Mouse (Mus musculus): ENCODE results near the gene Aatk. TPM values are rescaled to one million over a fixed set of nuclear protein-coding genes. Genes with fewer than 3 reads are reported as not detected.

Gene Aatk
- 100 to 1,000 TPM; 213 to 224 TPM for total RNA-seq (2021)

GRCm38 (mm10) chr11:120046553-120047191, at the start of gene Aatk:
TSS of gene Aatk (minus strand) at chr11:120047167.
- DNase-seq: peak in 1 of 2 experiments; percentile 46

- no peak for DNase-seq
Observed at GRCm38 (mm10) chr11:120092817-120093591, 46.0 kb upstream of the Aatk start.

GRCm38 (mm10) chr11:120090661-120091060, 43.7 kb upstream of the Aatk start:
- no peak for DNase-seq

GRCm38 (mm10) chr11:120086702-120087152, 39.8 kb upstream of the Aatk start, which contains the start of gene Cep131:
TSS of gene Cep131 (minus strand) at chr11:120086827.
- peak; percentile 97 for DNase-seq

GRCm38 (mm10) chr11:120085891-120086627, 39.1 kb upstream of the Aatk start:
- DNase-seq: peak in 1 of 2 experiments; percentile 26

GRCm38 (mm10) chr11:120080282-120080681, 33.3 kb upstream of the Aatk start:
- DNase-seq: no peak

- DNase-seq: no peak
Observed at GRCm38 (mm10) chr11:120076191-120076590, 29.2 kb upstream of the Aatk start.

- DNase-seq: no peak
Observed at GRCm38 (mm10) chr11:120072986-120073647, 26.1 kb upstream of the Aatk start.

- no peak for DNase-seq
Observed at GRCm38 (mm10) chr11:120071731-120072320, 24.9 kb upstream of the Aatk start.

GRCm38 (mm10) chr11:120071065-120071464, 24.1 kb upstream of the Aatk start:
- no peak for DNase-seq

- DNase-seq: no peak
Observed at GRCm38 (mm10) chr11:120070286-120070930, 23.4 kb upstream of the Aatk start.

GRCm38 (mm10) chr11:120069261-120069660, 22.3 kb upstream of the Aatk start:
- DNase-seq: no peak

GRCm38 (mm10) chr11:120067834-120068233, 20.9 kb upstream of the Aatk start:
- no peak for DNase-seq

GRCm38 (mm10) chr11:120065291-120065690, 18.3 kb upstream of the Aatk start:
- DNase-seq: no peak

GRCm38 (mm10) chr11:120064668-120065040, 17.7 kb upstream of the Aatk start:
- DNase-seq: no peak

- DNase-seq: no peak
Observed at GRCm38 (mm10) chr11:120064006-120064667, 17.2 kb upstream of the Aatk start.

- DNase-seq: no peak
Observed at GRCm38 (mm10) chr11:120063326-120063725, 16.4 kb upstream of the Aatk start.

- DNase-seq: no peak
Observed at GRCm38 (mm10) chr11:120060634-120061033, 13.7 kb upstream of the Aatk start.

- DNase-seq: no peak
Observed at GRCm38 (mm10) chr11:120055953-120056732, 9.2 kb upstream of the Aatk start.

GRCm38 (mm10) chr11:120053846-120054245, 6.9 kb upstream of the Aatk start:
- no peak for DNase-seq
